Mouse (Mus musculus) cerebellum, adult 2 months (tissue): ENCODE results near the gene Kin.

ENCODE experiments used
- CTCF ChIP-seq: fragments of 200-500 bp; IDR thresholded peaks from 2 replicates; pipeline ENCODE4 v1.5.1; 2011; ENCODE audit warnings: low read depth, mild to moderate bottlenecking, control low read depth, low read length, moderate library complexity, borderline replicate concordance; ENCODE audit not compliant: insufficient read depth
- POLR2A ChIP-seq: fragments of 200-500 bp; IDR thresholded peaks from 2 replicates; pipeline ENCODE4 v1.6.1; 2011; ENCODE audit warnings: low read length, control low read depth, borderline replicate concordance; ENCODE audit not compliant: insufficient read depth

DNA sequence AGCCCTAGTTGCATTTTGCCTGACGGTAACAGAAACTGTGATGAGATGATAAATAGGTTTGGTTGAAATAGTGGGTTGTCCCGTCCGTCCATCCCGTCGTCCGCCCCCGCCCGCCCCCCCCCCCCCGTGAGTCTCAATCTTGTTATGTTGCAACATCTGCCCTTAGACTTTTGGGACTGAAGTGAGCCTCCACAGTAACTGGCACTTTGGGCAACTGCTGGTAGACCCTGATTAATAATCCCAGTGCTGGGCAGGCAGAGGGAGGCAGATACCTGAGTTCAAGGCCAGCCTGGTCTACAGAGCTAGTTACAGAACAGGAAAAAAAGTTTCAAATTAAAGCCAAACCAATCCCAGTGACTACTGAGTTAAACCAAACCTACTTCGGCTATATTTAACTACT, 30.9 kb upstream of the Kin start:
- TF ChIP-seq POLR2A (no peak), CTCF (no peak)
